In genomic region chr6:34954926-34955861, GRCm38 (mm10) we compare ENCODE assay signal across 8 mouse cellular contexts. TPM values are rescaled to one million over a fixed set of nuclear protein-coding genes. Genes with fewer than 3 reads are reported as not detected.
A peak's percentile ranks its signal among the peaks of the same experiment; 100 is the strongest.
DNase-seq lines count a peak whose midpoint lies in the region; ATAC-seq lines count a peak whose summit lies in the region.

No protein-coding gene starts in this region.

- no peaks in the 10 kb centered on the region for H3K27me3 ChIP-seq in forebrain, embryonic 12.5 days
- no peaks in the 10 kb centered on the region for H3K27me3 ChIP-seq in lung, embryonic 16.5 days (ENCODE audit: control insufficient read depth, insufficient read depth, low read depth, low read length)

- ATAC-seq in forebrain, embryonic 12.5 days (ENCODE audit: low FRiP score): peak; percentile 74
- ATAC-seq in lung, embryonic 16.5 days (ENCODE audit: low read depth): peak; percentile 91

- peak overlapping the region; percentile 13; the same call in 1 of the 2 replicates for H3K4me3 ChIP-seq in forebrain, embryonic 12.5 days (replicated peaks)
- peak overlapping the region; percentile 20; the same call in 1 of the 2 replicates for H3K4me3 ChIP-seq in lung, embryonic 16.5 days (ENCODE audit: low read length)

- H3K4me1 ChIP-seq in forebrain, embryonic 12.5 days: peaks cover 5% of the 10 kb centered on the region; the same call in 1 of the 2 replicates
- peaks cover 6% of the 10 kb centered on the region; the same call in 1 of the 2 replicates for H3K4me1 ChIP-seq in lung, embryonic 16.5 days (replicated peaks; ENCODE audit: control insufficient read depth, insufficient read depth, low read length)

- WGBS in forebrain, embryonic 12.5 days: 56% methylated on average over 18 of the region's 18 CpGs
- WGBS in lung, embryonic 16.5 days: 50% methylated on average over 18 of the region's 18 CpGs

- no peak overlapping the region for H3K27ac ChIP-seq in forebrain, embryonic 12.5 days
- no peak overlapping the region for H3K27ac ChIP-seq in lung, embryonic 16.5 days (ENCODE audit: low read length)

- peak overlapping the region; percentile 38 for H3K4me2 ChIP-seq in forebrain, embryonic 12.5 days
- H3K4me2 ChIP-seq in lung, embryonic 16.5 days (ENCODE audit: low read depth, low read length): peak overlapping the region; percentile 48

- H3K9me3 ChIP-seq in forebrain, embryonic 12.5 days: no peaks in the 10 kb centered on the region
- no peaks in the 10 kb centered on the region for H3K9me3 ChIP-seq in lung, embryonic 16.5 days (ENCODE audit: control insufficient read depth, low read length)

- DNase-seq in cerebellum, adult 9-10 months: peak; percentile 9
- DNase-seq in cerebellum, adult 9-11 months: no peak
- DNase-seq in WW6 (ENCODE audit: low read depth, low spot score): peak; percentile 53
- DNase-seq in kidney, adult 11 months: peak; percentile 8
- DNase-seq in retina, postnatal 7 days (ENCODE audit: low read depth, low spot score): peak; percentile 37
- DNase-seq in left cerebral cortex, adult 9 months (ENCODE audit: low spot score in 2 of 2): no peak

- H3K36me3 ChIP-seq in forebrain, embryonic 12.5 days (replicated peaks): no peaks in the 10 kb centered on the region
- no peaks in the 10 kb centered on the region for H3K36me3 ChIP-seq in lung, embryonic 16.5 days (ENCODE audit: control insufficient read depth, insufficient read depth, low read length)

- H3K9ac ChIP-seq in forebrain, embryonic 12.5 days: no peak overlapping the region
- H3K9ac ChIP-seq in lung, embryonic 16.5 days (ENCODE audit: low read length): no peak overlapping the region

RNA-seq across cellular contexts. Expression of gene Slc23a4, which starts 33.0 kb away (rescaled TPM):
- 0.40 and 0.76 TPM in 2 replicates for polyA plus RNA-seq in forebrain, embryonic 12.5 days (2016; fragmentation: Nextera tagmentation; extraction: Ambion mirVana)
- 0.70 and 0.80 TPM in 2 replicates for polyA plus RNA-seq in lung, embryonic 16.5 days (2015; fragmentation: Nextera tagmentation; extraction: Ambion mirVana)

RNA-seq across cellular contexts. Expression of gene Stra8, which starts 35.2 kb away (rescaled TPM):
- not detected in 2 replicates for polyA plus RNA-seq in forebrain, embryonic 12.5 days (2016; fragmentation: Nextera tagmentation; extraction: Ambion mirVana)
- 0.24 TPM in 1 of 2 replicates, not detected in the other for polyA plus RNA-seq in lung, embryonic 16.5 days (2015; fragmentation: Nextera tagmentation; extraction: Ambion mirVana)

RNA-seq across cellular contexts. Expression of gene Wdr91, which starts 44.5 kb away (rescaled TPM):
- 11.0 and 12.3 TPM in 2 replicates for polyA plus RNA-seq in forebrain, embryonic 12.5 days (2016; fragmentation: Nextera tagmentation; extraction: Ambion mirVana)
- polyA plus RNA-seq in lung, embryonic 16.5 days (2015; fragmentation: Nextera tagmentation; extraction: Ambion mirVana): 19.0 and 22.5 TPM in 2 replicates

Comparison
In these comparisons a context has a peak if more than half of its experiments do, and no peak if none do; other contexts are left out.
1. DNase-seq: peak in cerebellum, adult 9-10 months (single experiment), WW6 (single experiment), kidney, adult 11 months (single experiment) and retina, postnatal 7 days (single experiment); none in cerebellum, adult 9-11 months (single experiment) and left cerebral cortex, adult 9 months (0 of 2).